Mouse (Mus musculus): ENCODE measurements around the gene Ccdc141.

DNA sequence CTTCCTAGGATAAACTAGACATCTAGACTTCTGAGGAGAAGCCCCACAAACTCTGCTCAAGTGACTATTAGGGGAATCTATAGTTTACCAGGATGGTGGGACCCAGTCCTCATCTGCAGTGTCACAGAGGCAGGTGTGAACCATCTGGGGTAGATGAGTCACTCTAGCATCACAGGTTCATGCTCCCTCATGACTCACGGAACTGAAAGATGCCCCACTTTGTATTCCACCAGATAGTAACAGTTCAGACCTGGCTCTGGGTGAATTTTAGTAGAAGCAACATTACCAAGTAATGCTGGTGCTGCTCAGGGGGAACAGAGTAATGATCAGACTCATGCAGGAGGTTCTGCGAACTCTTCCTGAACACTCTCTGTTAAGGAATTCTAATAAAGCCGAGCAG, 36.5 kb upstream of the Ccdc141 start:
- TF ChIP-seq CTCF (IDR thresholded peaks at IDR 0.05) = no peak
- no peak for TF ChIP-seq EP300 (IDR thresholded peaks at IDR 0.05)
